Mouse (Mus musculus) cerebellum, adult 2 months (tissue): ENCODE measurements around the gene Cfap298. TPM values are rescaled to one million over a fixed set of nuclear protein-coding genes. Genes with fewer than 3 reads are reported as not detected.

Source experiments
- DNase-seq, 2 experiments: peaks; one replicate each; pipeline ENCODE4 v3.0.0; 2021
- H3K27ac ChIP-seq: fragments of 200-500 bp; 2 replicates; pipeline ENCODE4 v1.5.1; 2012; ENCODE audit warnings: low read length, control low read depth, inconsistent platforms; ENCODE audit not compliant: insufficient read depth
- H3K27me3 ChIP-seq: fragments of 200-500 bp; 2 replicates; pipeline ENCODE4 v1.6.1; 2012; ENCODE audit warnings: inconsistent platforms, mild to moderate bottlenecking, low read length, moderate library complexity; ENCODE audit not compliant: control insufficient read depth, insufficient read depth
- H3K4me1 ChIP-seq: fragments of 200-500 bp; 2 replicates; pipeline ENCODE4 v1.6.1; 2011; ENCODE audit warnings: low read length; ENCODE audit not compliant: control insufficient read depth, insufficient read depth
- H3K4me3 ChIP-seq: fragments of 200-500 bp; replicated peaks from 2 replicates; pipeline ENCODE3; 2011; ENCODE audit warnings: mild to moderate bottlenecking, low read depth, low read length, control low read depth; ENCODE audit not compliant: insufficient read depth
- CTCF ChIP-seq: fragments of 200-500 bp; IDR thresholded peaks from 2 replicates; pipeline ENCODE4 v1.5.1; 2011; ENCODE audit warnings: low read depth, mild to moderate bottlenecking, control low read depth, low read length, moderate library complexity, borderline replicate concordance; ENCODE audit not compliant: insufficient read depth
- POLR2A ChIP-seq: fragments of 200-500 bp; IDR thresholded peaks from 2 replicates; pipeline ENCODE4 v1.6.1; 2011; ENCODE audit warnings: low read length, control low read depth, borderline replicate concordance; ENCODE audit not compliant: insufficient read depth
- WGBS: fragments of 180-500 bp; shearing (Covaris S2); methylation state at CpG from one replicate; pipeline ENCODE4 v1.1.7; 2018; 5-methylcytosine and 5-hydroxymethylcytosine counted together
- polyA plus RNA-seq: library from polyadenylated mRNA; depleted of rRNA; stranded (reverse); fragments of >200 nt; gene quantifications from 2 replicates; pipeline ENCODE4 v1.2.3, GENCODE M21; 2012; rRNA removed

Gene Cfap298
- 27.7 and 32.7 TPM in 2 replicates for polyA plus RNA-seq

DNA sequence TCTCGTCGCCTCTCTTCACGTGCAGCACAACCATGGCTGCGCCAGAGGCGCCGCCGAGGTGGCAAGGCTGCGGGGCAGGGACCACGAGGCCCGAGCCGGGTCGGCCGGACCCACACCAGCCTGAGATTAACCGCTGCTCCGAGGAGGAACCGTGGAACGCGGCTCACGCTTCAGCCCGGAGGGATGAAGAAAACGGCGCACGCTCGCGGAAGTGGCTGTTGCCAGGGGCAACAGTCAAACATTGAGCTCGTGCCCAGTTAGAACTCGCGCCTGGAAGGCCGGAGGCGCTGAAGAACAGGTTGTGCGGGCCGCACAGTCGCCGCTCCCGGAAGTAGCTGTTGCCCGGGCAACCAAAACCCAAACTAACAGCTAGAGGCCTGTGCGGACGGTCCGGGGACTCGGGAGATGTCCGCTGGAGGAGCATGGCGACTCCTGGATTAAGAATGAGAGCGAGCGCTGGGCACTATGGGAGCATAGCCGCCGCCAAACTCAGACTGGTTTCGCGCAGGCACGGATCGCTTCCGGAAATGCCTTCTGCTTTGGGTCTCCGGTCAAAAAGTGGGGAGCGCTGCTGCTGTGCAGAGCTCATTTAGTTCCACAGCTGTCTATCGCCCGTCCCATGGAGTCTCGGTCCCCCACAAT is at the start of gene Cfap298:
Gene Cfap298, minus strand, starts transcription at position 428 of the 642 bp plus-strand sequence.
- peak; percentile 57; the same call in 1 of the 2 replicates for TF ChIP-seq POLR2A
- TF ChIP-seq CTCF: no peak
- Histone ChIP-seq H3K4me1 (peaks cover 4% of the 10 kb centered on the region; the same call in 1 of the 2 replicates), H3K4me3 (peak within 1 kb of the TSS; percentile 63), H3K27ac (peak within 1 kb of the TSS; percentile 30; the same call in 1 of the 2 replicates), H3K27me3 (no peaks in the 10 kb centered on the region)
- under 1% methylated on average over 56 of the region's 56 CpGs for WGBS
- DNase-seq: peak; percentile 94 to 95

DNA sequence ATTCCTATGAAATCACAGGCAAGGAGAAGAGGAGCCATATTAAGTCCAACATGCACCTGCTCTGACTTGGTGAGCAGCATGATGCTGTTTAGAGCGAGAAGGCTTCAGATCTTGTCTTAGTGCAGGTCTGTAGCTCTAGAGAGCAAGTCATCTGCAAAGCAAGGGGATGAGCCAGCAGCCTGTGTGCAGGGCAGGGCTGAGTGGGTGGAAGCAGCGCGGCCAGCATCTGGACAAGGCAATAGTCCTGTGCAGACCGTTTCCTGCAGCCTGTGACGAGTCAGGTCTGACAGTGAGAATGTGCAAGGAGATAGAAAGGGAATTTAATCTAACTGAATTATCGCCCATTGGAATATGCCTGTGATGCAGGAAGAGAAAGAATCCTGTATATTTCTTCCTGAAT is 36.1 kb upstream of the Cfap298 start:
- no peaks in the 10 kb centered on the region for H3K27me3 ChIP-seq
- no peak overlapping the region for H3K27ac ChIP-seq
- DNase-seq: no peak
- H3K4me3 ChIP-seq: no peak overlapping the region
- TF ChIP-seq POLR2A (no peak), CTCF (no peak)
- WGBS: 88% methylated on average over 6 of the region's 6 CpGs
- H3K4me1 ChIP-seq: no peaks in the 10 kb centered on the region; the same call in 1 of the 2 replicates

DNA sequence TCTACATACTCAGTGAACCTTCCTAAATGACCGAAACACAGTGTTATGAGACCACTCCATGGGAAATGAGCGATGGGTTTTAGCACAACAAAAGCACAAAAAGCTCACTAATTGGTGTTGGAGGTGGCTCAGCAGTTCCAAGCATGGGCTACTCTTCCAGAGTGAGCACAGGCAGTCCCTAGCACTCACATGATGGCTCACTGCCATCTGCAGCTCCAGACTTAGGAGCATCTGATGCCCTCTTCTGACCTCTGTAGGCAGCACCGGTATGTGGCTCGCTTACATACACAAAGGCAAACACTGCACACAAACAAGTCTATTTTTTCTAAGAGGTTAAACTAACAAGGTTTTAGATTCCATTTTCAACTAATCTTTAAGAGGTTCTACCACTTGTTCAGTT is 31.3 kb upstream of the Cfap298 start:
- H3K27ac ChIP-seq: no peak overlapping the region
- no peaks in the 10 kb centered on the region; the same call in 1 of the 2 replicates for H3K4me1 ChIP-seq
- H3K27me3 ChIP-seq: no peaks in the 10 kb centered on the region
- DNase-seq: no peak
- 84% methylated on average over 4 of the region's 4 CpGs for WGBS
- no peak overlapping the region for H3K4me3 ChIP-seq
- TF ChIP-seq POLR2A (no peak), CTCF (no peak)

DNA sequence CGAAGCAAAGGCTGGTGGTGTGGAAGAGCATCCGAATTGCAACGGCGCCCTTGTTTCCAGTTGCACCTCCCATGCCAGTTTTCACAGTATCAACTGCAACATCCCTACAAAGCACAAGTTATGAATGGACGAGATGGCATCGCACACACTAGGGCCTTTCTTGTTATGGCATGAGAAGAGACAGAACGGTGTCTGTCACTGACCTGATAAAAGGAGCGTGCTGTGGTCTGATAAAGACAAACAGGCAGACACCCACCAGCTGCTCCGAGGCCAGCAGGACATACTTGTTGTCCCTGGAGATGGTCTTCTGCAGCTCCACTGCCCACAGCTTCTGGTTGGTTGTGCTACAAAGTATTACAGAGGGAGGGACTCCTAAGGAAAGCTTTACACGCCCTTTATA is 29.4 kb upstream of the Cfap298 start:
- no peak overlapping the region for H3K4me3 ChIP-seq
- H3K27ac ChIP-seq: no peak overlapping the region
- no peaks in the 10 kb centered on the region for H3K27me3 ChIP-seq
- no peaks in the 10 kb centered on the region; the same call in 1 of the 2 replicates for H3K4me1 ChIP-seq
- DNase-seq: no peak
- TF ChIP-seq CTCF (no peak), POLR2A (no peak)
- 86% methylated on average over 10 of the region's 10 CpGs for WGBS

DNA sequence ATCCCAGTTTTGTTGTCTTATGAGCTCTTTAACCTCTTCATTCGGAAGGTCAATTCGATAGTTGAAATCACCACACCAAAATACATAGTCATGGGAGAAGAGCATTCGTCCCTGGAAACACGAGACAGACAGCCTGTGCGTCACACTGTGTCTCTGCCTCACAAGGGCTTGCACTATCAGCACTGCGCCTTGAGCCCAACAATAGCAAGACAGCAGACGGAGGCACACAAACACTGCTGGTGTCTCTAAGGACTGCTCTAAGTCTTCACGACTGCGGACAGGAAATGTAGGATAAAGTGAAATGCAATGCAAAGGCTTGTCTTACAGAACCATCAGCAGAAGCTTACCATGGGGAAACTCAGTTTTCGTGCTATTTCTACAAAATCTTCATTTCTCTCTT is 29.0 kb upstream of the Cfap298 start:
- Histone ChIP-seq H3K27me3 (no peaks in the 10 kb centered on the region), H3K4me3 (no peak overlapping the region), H3K27ac (no peak overlapping the region), H3K4me1 (no peaks in the 10 kb centered on the region; the same call in 1 of the 2 replicates)
- WGBS: 90% methylated on average over 10 of the region's 10 CpGs
- no peak for DNase-seq
- TF ChIP-seq CTCF: no peak
- TF ChIP-seq POLR2A: no peak

DNA sequence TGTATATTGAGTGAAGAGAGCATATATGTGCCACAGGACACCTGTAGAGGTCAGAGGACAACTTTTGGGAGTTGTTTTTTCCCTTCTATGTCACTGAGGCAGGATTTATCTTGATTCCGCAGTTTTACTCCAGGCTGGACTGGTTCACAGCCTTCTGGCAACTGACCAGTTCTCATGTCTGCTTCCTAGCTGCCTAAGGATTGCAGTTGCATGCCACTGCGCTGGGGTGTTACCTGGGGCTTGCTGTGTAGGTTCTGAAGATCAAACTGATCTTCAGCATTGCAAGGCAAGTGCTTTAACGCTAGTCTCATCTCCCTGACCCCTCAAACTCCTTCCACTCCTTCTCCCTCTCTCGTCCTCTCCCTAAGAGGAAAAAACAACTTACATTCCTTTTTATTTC is 28.3 kb upstream of the Cfap298 start:
- no peak overlapping the region for H3K4me3 ChIP-seq
- 87% methylated on average over 4 of the region's 4 CpGs for WGBS
- no peak overlapping the region for H3K27ac ChIP-seq
- TF ChIP-seq CTCF: no peak
- TF ChIP-seq POLR2A: no peak
- no peak for DNase-seq
- H3K4me1 ChIP-seq: no peaks in the 10 kb centered on the region; the same call in 1 of the 2 replicates
- no peaks in the 10 kb centered on the region for H3K27me3 ChIP-seq

DNA sequence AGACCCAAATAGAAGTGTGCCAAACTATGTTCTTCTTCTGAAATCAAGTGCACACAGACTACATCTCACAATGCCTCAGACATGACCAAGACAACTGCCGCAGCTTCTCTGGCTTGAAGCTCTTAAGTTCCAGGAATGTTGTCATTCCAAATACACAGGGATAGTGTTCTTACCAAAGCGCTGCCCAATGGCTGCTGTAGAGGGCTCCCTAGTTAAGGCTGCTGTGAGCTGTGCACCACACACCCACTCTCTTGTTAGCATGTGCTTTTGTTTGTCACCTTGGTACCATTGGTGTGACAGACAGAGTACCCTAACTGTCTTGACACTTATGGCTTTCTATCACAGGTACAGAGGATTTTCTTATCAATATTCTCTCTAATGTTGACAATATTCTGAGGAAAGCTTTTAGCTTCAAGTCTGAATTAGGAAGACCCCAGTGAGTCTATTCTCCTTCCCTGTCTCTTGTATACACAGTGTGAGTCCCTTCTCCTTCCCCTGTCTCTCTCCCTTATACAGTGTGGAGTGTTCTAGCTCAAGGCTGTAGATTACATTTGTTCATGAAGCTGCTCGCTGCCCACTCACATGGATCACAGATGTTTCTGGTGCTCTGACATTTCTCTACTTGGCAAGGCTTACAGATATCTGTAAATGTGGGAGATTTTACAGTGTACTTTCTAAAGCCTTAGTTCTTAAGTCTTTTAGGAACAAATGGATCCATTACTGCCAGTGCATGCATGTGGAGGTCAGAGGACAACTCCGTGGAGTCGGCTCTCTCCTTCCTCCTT is 23.6 kb upstream of the Cfap298 start:
- Histone ChIP-seq H3K27me3 (no peaks in the 10 kb centered on the region), H3K4me1 (no peaks in the 10 kb centered on the region), H3K4me3 (no peak overlapping the region), H3K27ac (no peak overlapping the region)
- no peak for DNase-seq
- TF ChIP-seq POLR2A (no peak), CTCF (no peak)
- 78% methylated on average over 5 of the region's 5 CpGs for WGBS

DNA sequence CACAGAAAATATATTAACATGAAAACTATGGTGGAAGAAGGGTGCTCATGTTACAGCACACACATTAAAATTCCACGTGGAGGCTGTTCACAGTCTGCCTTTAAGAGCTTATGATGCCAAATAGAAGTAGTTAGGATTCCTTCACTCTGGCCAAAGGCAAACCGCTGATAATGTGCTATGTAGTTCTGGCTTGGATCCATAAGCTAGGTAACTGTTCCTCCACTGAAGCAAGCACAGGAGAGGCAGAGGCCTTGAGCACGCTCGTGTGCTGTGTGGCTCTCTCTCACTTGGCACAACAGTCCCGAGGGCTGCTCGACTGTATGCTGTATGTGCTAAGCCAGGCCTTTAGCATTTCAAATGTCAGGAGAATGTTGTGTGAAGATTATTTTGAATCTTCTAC is 20.6 kb upstream of the Cfap298 start:
- Histone ChIP-seq H3K4me3 (no peak overlapping the region), H3K4me1 (no peaks in the 10 kb centered on the region), H3K27me3 (no peaks in the 10 kb centered on the region), H3K27ac (no peak overlapping the region)
- TF ChIP-seq POLR2A: no peak
- TF ChIP-seq CTCF: no peak
- WGBS: 62% methylated on average over 6 of the region's 6 CpGs
- DNase-seq: no peak
